Mouse (Mus musculus) midbrain, postnatal 0 days (tissue): ENCODE results near the gene Sptbn2. TPM values are rescaled to one million over a fixed set of nuclear protein-coding genes. Genes with fewer than 3 reads are reported as not detected.

ENCODE experiments used
- ATAC-seq: fragments of 200-750 bp; cut with Nextera tagmentation; 2 replicates; pipeline ENCODE4 v1.8.0; 2017; ENCODE audit warnings: moderate number of reproducible peaks, mild to moderate bottlenecking, moderate TSS enrichment, moderate library complexity; ENCODE audit not compliant: low FRiP score
- DNase-seq: peaks from one replicate; pipeline ENCODE4 v3.0.0-alpha.2; 2015; ENCODE audit warnings: low spot score
- H3K27ac ChIP-seq: fragments of 300-500 bp; sonication (generic); 2 replicates; pipeline ENCODE4 v1.5.1; 2014; ENCODE audit warnings: low read depth, mild to moderate bottlenecking, low read length, mixed read lengths
- H3K27me3 ChIP-seq: fragments of 300-500 bp; sonication (generic); 2 replicates; pipeline ENCODE4 v1.6.1; 2014; ENCODE audit warnings: low read length, control low read depth, mixed read lengths; ENCODE audit not compliant: insufficient read depth
- H3K36me3 ChIP-seq: fragments of 300-500 bp; sonication (generic); 2 replicates; pipeline ENCODE4 v1.6.1; 2014; ENCODE audit warnings: low read length, control low read depth, mixed read lengths; ENCODE audit not compliant: insufficient read depth
- H3K4me1 ChIP-seq: fragments of 300-500 bp; sonication (generic); 2 replicates; pipeline ENCODE4 v1.6.1; 2014; ENCODE audit warnings: mild to moderate bottlenecking, control low read depth, antibody characterized with exemption, low read length, mixed read lengths; ENCODE audit not compliant: insufficient read depth
- H3K4me2 ChIP-seq: fragments of 300-500 bp; sonication (generic); 2 replicates; pipeline ENCODE4 v1.6.1; 2014; ENCODE audit warnings: low read depth, mild to moderate bottlenecking, low read length, mixed read lengths; ENCODE audit not compliant: poor library complexity, severe bottlenecking
- H3K4me3 ChIP-seq: fragments of 300-500 bp; sonication (generic); 2 replicates; pipeline ENCODE4 v1.5.1; 2014; ENCODE audit warnings: low read depth, mild to moderate bottlenecking, low read length, moderate library complexity
- H3K9ac ChIP-seq: fragments of 300-500 bp; sonication (generic); replicated peaks from 2 replicates; pipeline ENCODE4 v1.6.1; 2014; ENCODE audit warnings: mild to moderate bottlenecking, low read length, moderate library complexity, mixed read lengths; ENCODE audit not compliant: poor library complexity, severe bottlenecking
- H3K9me3 ChIP-seq: fragments of 300-500 bp; sonication (generic); 2 replicates; pipeline ENCODE4 v1.6.1; 2016; ENCODE audit warnings: low read length, control low read depth
- CTCF ChIP-seq: IDR thresholded peaks from 2 replicates; pipeline ENCODE4 v1.5.1; 2016; ENCODE audit warnings: antibody characterized with exemption, mild to moderate bottlenecking
- WGBS: fragments of 180-500 bp; shearing (Covaris S2); extraction: QIAGEN DNeasy Blood & Tissue Kit; methylation state at CpG from one replicate; pipeline ENCODE4 v1.1.7; 2014; 5-methylcytosine and 5-hydroxymethylcytosine counted together
- polyA plus RNA-seq: library from polyadenylated mRNA; unstranded; fragments of >200 nt; fragmentation: Nextera tagmentation; extraction: Ambion mirVana; gene quantifications from 2 replicates; pipeline ENCODE4 v1.2.1, GENCODE M21; 2015
- total RNA-seq: library from RNA; depleted of rRNA; stranded (reverse); fragments of >200 nt; gene quantifications from 2 replicates; pipeline ENCODE4 v1.2.3, GENCODE M21; 2014

The Sptbn2 gene
- total and polyA plus RNA-seq, 2 experiments from 2014 or later, result 19.7 to 154 TPM

- Histone ChIP-seq H3K36me3 (no peaks in the 10 kb centered on the region), H3K9me3 (no peaks in the 10 kb centered on the region), H3K4me2 (no peak overlapping the region), H3K27ac (no peak overlapping the region), H3K4me1 (peaks cover 2% of the 10 kb centered on the region; the same call in 1 of the 2 replicates), H3K9ac (no peak overlapping the region), H3K4me3 (no peak overlapping the region), H3K27me3 (no peaks in the 10 kb centered on the region)
- TF ChIP-seq CTCF, result no peak
- DNase-seq (no peak), ATAC-seq (no peak)
- WGBS, result 78% methylated on average over 10 of the region's 10 CpGs
These were observed 2.2 kb upstream of the Sptbn2 start for GRCm38 (mm10) chr19:4708765-4709164.

DNA sequence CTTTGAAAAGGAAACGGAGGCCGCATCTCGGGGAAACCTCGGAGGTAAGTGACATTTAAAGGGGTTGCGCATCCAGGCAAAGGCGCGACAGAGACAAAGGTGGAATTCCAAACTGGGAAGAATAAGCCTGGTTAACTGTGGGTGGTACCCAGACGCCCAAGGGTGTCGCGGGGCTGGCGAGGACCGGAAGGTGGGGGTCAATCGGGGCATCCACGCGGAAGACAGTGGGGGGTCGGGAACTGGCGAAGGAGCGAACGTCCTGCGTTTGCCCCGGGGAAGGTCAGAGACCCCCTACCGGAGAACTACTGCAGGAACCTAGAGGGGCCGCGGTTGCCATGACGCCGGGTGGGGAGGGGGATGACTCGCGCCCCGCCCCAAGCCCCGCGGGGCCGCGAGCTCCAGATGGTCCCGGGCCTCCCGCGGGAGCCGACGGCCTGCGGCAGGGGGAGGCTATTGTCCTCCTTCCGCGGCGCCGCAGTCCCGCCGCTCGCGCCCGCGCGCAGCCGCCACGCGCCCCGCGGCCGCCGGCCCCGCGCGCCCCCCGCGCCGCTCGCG, 711 bp downstream of the Sptbn2 start:
- H3K27ac ChIP-seq, result peak overlapping the region; percentile 98
- TF ChIP-seq CTCF, result peak; percentile 46
- no peaks in the 10 kb centered on the region for H3K36me3 ChIP-seq
- peak; percentile 78 for ATAC-seq
- H3K4me2 ChIP-seq, result peak overlapping the region; percentile 76
- H3K9me3 ChIP-seq, result no peaks in the 10 kb centered on the region
- peak; percentile 71 for DNase-seq
- peaks cover 5% of the 10 kb centered on the region; the same call in 1 of the 2 replicates for H3K4me1 ChIP-seq
- under 1% methylated on average over 27 of the region's 65 CpGs for WGBS
- peak overlapping the region; percentile 94 for H3K9ac ChIP-seq
- H3K4me3 ChIP-seq, result peak overlapping the region; percentile 79
- no peaks in the 10 kb centered on the region for H3K27me3 ChIP-seq

- WGBS, result under 1% methylated on average over 54 of the region's 60 CpGs
- H3K9ac ChIP-seq, result peak overlapping the region; percentile 94
- TF ChIP-seq CTCF, result no peak
These were observed 1.3 kb downstream of the Sptbn2 start for GRCm38 (mm10) chr19:4712156-4712780.

GRCm38 (mm10) chr19:4712781-4713526, 2.0 kb downstream of the Sptbn2 start:
- H3K27me3 ChIP-seq, result no peaks in the 10 kb centered on the region
- TF ChIP-seq CTCF, result no peak
- H3K4me3 ChIP-seq, result peak overlapping the region; percentile 79
- H3K4me2 ChIP-seq, result peak overlapping the region; percentile 76
- no peaks in the 10 kb centered on the region for H3K9me3 ChIP-seq
- H3K4me1 ChIP-seq, result peaks cover 5% of the 10 kb centered on the region; the same call in 1 of the 2 replicates
- DNase-seq (no peak), ATAC-seq (no peak)
- peak overlapping the region; percentile 94 for H3K9ac ChIP-seq
- WGBS, result 16% methylated on average over 13 of the region's 13 CpGs
- H3K27ac ChIP-seq, result peak overlapping the region; percentile 98
- H3K36me3 ChIP-seq, result no peaks in the 10 kb centered on the region

More at GRCm38 (mm10) chr19:4712156-4712780, 1.3 kb downstream of the Sptbn2 start:
- Histone ChIP-seq H3K9me3 (no peaks in the 10 kb centered on the region), H3K27ac (peak overlapping the region; percentile 98), H3K4me1 (peaks cover 5% of the 10 kb centered on the region; the same call in 1 of the 2 replicates), H3K36me3 (no peaks in the 10 kb centered on the region), H3K4me2 (peak overlapping the region; percentile 76), H3K27me3 (no peaks in the 10 kb centered on the region), H3K4me3 (peak overlapping the region; percentile 79)
- ATAC-seq (peak; percentile 60), DNase-seq (peak; percentile 44)

DNA sequence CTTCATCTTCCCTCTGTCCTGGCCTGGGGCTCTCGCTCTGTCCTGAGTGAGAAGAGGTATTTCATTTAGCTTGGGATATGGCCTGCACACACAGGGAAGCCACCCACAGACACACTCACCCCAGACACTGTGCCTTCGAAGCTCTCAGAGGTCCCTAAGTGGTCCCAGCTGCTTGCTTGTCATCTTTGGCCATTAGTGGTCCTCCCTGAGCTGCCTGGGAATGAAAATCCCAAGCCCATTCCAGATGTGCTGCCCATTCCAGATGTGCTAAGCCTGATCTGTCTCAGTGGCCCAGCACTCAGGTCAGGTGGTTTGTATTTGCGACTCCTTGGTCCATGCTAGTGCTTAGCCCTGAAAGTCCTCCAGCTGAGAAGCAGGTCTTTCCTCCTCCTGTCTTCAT, 2.9 kb downstream of the Sptbn2 start:
- Histone ChIP-seq H3K27ac (no peak overlapping the region), H3K4me1 (peaks cover 5% of the 10 kb centered on the region; the same call in 1 of the 2 replicates), H3K4me2 (peak overlapping the region; percentile 76), H3K27me3 (no peaks in the 10 kb centered on the region), H3K36me3 (no peaks in the 10 kb centered on the region; the same call in 1 of the 2 replicates), H3K9me3 (no peaks in the 10 kb centered on the region), H3K9ac (peak overlapping the region; percentile 29; the same call in 1 of the 2 replicates), H3K4me3 (peak overlapping the region; percentile 79)
- no peak for TF ChIP-seq CTCF
- no peak for DNase-seq
- no peak for ATAC-seq
- 55% methylated on average over 3 of the region's 3 CpGs for WGBS

GRCm38 (mm10) chr19:4716756-4717155, 5.8 kb downstream of the Sptbn2 start:
- no peak overlapping the region for H3K9ac ChIP-seq
- H3K9me3 ChIP-seq, result no peaks in the 10 kb centered on the region
- H3K4me2 ChIP-seq, result no peak overlapping the region
- peaks cover 5% of the 10 kb centered on the region; the same call in 1 of the 2 replicates for H3K4me1 ChIP-seq
- peaks cover 16% of the 10 kb centered on the region for H3K36me3 ChIP-seq
- H3K27ac ChIP-seq, result no peak overlapping the region
- ATAC-seq (no peak), DNase-seq (no peak)
- H3K27me3 ChIP-seq, result no peaks in the 10 kb centered on the region
- H3K4me3 ChIP-seq, result no peak overlapping the region
- WGBS, result 97% methylated on average over 14 of the region's 14 CpGs
- no peak for TF ChIP-seq CTCF
